Mouse (Mus musculus): ENCODE results near the gene 9430015G10Rik. TPM values are rescaled to one million over a fixed set of nuclear protein-coding genes. Genes with fewer than 3 reads are reported as not detected.

The 9430015G10Rik gene
- 10 to 100 TPM; 28.2 to 49.7 (median 35.9) TPM for total RNA-seq (2022)

GRCm38 (mm10) chr4:156109570-156110331, at the start of gene 9430015G10Rik:
TSS of gene 9430015G10Rik (plus strand) at chr4:156109982.
- peak; percentile 98 for DNase-seq (ENCODE audit: low spot score in 2 of 2)

- no peak for DNase-seq (ENCODE audit: low spot score in 2 of 2)
These were observed 45.8 kb upstream of the 9430015G10Rik start for GRCm38 (mm10) chr4:156063861-156064509.

DNA sequence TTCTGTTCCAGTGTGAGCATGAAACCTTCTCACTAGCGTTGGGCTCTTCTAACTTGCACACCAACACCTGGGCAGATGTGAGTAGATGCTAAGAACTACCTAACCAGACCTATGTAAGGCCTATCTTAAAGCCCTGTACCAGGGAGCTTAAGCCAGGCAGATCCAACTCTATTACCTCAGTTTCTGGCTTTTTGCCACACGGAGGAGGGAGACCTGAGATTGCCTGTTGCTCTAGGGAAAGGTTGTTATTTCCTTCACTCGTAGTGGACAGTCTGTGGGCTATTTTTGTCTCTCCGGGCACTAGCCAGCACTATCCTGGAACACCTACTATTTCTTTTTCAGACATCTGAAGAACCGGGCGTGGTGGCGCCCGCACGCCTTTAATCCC, 45.3 kb upstream of the 9430015G10Rik start:
- DNase-seq (ENCODE audit: low spot score in 2 of 2) = no peak

DNA sequence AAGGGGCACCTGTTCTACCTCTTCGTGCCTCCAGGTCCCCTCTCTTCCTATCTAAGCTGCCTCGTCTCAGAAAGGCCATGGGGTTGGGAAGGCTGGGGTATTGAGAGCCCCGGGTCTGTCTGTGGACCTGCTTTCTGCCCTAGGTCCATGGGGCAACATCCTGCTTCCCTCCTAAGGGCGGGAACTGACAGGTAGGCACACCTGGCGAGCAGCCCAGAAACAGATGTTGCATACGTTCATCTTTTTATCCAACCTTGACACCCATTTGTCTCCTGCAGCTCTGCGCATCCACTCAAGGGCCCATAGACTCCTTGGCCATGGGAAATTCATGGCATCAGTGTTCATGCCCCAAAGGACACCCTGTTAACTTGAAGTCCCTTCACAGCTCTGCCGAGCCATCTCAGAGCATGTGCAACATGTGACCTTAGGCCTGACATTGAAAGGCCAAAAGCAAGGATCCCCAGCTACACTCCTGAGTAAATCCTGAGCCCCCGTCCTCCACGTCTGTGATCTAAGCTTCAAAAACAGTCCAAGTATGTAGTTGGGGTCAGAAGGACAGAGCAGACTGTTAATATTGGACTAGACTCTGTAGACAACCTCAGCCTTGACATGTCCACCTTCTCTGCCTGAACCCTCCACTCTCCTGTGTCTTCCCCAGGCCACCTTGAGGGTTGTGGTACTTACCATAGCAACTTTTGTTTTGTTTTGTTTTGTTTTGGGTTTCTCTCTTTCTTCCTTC, 44.5 kb upstream of the 9430015G10Rik start:
- no peak for DNase-seq (ENCODE audit: low spot score in 2 of 2)

DNA sequence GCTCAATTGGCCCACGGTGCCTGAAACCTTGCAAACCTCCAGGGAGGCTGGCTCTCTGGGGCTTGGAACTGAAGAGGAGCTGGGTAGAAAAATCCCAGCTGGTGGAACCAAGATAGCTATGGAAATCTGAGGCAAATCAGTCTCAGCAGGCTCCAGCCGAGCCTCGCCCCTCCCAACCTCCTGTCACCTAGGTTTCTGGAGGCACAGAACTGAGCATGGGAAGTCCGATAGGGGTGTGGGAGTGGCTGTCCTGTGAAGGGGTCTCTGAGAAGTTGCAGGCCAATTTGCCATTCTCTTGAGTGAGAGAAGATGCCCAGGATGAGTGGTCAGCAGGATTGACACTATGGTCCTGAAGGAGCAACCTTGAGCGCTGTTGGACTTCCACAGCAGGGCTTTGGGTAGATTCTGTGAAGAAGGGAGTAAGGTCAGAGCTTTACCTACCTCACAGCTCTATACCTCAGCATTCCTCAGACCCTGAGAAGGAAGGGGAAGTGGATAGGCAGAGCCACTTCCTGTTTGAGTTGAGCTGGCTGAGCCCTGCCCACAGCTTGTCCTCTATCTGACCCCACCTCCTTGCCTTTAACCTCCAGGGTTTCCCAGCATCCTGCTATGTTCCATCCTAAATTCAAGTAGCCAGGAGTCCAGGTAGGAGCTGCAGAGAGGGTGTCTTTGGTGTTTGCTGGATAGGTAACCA, 42.4 kb upstream of the 9430015G10Rik start:
- no peak for DNase-seq (ENCODE audit: low spot score in 2 of 2)

GRCm38 (mm10) chr4:156069701-156070100, 40.1 kb upstream of the 9430015G10Rik start:
- no peak for DNase-seq (ENCODE audit: low spot score in 2 of 2)

DNA sequence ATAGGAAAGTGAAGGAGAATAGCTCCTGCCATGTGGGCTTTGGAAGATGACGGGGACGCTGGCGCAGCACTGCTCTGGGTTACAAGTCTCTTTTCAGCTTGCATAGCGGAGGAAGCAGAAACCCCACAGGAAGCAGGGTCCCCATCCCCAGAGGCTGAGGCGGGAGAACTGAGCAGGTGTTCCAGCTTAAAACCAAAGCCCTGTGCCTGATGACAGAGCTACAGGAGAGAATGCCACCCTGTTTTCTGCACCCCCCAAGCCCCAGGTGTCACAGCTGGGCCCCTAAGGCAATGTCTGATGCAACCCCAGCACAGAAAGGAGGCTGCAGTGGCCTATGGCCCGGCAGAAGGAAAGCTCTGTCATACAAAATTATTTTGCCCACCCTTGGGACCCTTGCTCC, 39.5 kb upstream of the 9430015G10Rik start:
- no peak for DNase-seq (ENCODE audit: low spot score in 2 of 2)

GRCm38 (mm10) chr4:156070716-156071115, 39.1 kb upstream of the 9430015G10Rik start:
- no peak for DNase-seq (ENCODE audit: low spot score in 2 of 2)

DNA sequence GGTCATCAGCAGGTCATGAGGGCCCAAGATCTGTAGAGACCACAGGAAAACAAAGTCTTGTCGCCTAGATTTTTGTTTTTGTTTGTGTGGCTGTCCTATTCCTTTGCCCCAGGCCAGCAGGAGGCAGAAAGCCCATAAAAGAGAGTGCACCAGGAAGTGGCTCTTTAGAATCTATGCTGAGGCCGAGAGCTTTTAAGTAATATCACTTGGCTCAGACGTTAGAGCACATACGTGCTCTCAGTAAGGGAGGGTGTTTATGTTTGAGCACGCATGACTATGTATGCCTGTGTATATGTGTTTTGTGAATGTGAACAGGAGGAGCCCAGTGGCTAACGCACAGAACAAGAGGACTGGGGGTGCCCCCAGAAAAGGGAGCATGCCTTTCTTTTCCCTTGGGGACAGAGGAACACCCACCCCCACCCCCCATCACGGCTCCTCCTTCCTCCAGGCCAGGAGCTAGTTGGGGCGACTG, 32.8 kb upstream of the 9430015G10Rik start:
- no peak for DNase-seq (ENCODE audit: low spot score in 2 of 2)

- no peak for DNase-seq (ENCODE audit: low spot score in 2 of 2)
These were observed 32.1 kb upstream of the 9430015G10Rik start for GRCm38 (mm10) chr4:156077499-156078301.

DNA sequence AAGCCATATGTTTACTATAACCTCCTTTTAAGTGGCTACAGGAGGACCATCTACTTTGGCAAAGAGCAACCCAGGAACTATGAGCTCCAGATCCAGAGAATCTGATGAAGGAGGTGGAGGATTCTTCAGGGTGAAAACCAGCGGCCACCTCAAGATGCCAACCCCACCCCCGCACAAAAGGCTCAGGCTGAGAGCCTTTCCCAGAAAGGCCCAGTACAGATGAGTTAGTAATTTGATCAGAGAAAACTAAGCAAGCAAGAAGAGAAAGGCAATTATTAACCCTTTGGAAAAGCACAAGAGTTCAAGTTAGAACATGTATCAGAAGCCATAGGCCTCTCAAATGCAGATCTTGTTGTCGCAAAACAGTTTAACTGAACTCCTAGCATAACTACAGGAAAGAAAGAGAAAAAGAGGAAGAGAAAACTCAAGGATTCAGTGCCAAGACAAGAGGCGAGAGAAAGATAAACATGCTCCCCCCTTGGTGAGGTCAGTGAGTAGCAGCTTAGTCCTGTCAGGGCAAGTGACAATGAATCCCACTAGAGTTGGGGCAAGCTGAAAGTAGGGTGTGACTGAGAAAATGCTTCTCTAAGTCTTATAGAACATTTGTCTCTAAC, 27.1 kb upstream of the 9430015G10Rik start:
- DNase-seq (ENCODE audit: low spot score in 2 of 2) = no peak

- no peak for DNase-seq (ENCODE audit: low spot score in 2 of 2)
These were observed 26.4 kb upstream of the 9430015G10Rik start for GRCm38 (mm10) chr4:156083348-156083747.

DNA sequence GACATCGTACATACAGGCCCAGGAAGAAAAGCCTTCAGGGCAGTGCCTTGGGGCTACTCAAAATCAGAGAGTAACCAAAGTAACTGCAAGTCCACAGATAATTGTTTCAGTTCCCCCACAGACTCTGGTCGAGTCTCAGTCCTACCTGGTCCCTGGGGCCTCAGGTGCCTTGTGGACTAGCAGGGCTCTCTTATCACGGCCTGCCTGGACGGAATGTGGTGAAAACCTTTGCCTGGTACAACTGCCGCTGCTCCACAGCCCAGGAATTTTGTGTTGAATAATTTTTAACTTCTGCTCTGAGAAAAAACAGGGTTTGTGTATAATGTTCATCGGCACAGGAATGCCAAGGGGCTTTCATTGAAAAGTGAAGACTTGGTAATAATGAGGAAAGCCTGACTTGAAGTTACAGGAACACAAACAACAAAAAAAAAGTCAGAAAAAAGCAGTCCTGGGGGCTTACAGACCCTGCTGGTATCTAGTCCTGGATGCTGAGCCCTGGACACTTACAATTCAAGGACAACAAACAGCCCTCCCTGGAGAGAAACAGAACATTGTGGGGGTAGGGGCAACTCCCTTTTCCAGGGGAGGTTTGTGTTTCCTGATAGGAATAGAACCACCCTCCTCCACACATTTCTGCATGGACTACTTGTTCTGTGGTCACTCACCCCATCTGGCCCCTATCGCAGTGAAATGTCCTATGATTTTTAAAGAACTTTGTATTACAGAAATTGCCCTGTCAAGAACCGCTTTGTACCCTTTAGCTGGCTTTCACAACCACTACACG, 25.5 kb upstream of the 9430015G10Rik start:
- no peak for DNase-seq (ENCODE audit: low spot score in 2 of 2)

- DNase-seq (ENCODE audit: low spot score in 2 of 2) = no peak
These were observed 24.5 kb upstream of the 9430015G10Rik start for GRCm38 (mm10) chr4:156085256-156085655.

DNA sequence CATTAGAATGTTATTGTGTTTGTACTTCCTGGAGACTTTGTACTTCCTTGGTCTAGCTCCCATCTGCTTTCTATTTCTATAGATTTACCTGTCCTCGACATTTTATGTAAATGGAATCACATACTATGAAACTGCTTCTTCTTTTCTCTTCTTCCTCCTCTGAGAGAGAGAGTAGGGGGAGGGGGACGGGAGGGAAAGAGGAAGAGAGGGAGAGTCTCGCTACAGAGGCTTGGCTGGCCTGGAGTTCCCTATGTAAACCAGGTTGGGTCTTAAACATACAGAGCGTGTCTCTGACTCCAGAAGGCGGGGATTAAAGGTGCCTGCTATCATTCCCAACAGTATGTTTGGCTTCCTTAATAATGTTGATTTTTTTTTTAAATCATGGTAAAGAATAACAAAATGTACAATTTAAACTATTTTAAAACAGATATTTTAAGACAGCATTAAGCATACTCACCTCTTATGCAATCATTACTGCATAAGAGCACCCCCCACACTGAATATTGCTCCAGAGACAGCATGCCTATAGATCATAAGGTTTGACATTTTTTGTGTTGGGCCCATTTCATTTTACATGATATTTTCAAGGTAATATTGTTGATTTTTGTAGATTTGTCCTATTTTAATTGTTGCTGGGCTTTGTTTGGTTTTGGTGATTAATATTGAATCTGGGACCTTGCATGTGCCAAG, 22.2 kb upstream of the 9430015G10Rik start:
- no peak for DNase-seq (ENCODE audit: low spot score in 2 of 2)

GRCm38 (mm10) chr4:156091236-156091635, 18.5 kb upstream of the 9430015G10Rik start:
- no peak for DNase-seq (ENCODE audit: low spot score in 2 of 2)

- no peak for DNase-seq (ENCODE audit: low spot score in 2 of 2)
These were observed 17.0 kb upstream of the 9430015G10Rik start for GRCm38 (mm10) chr4:156092765-156093164.

DNA sequence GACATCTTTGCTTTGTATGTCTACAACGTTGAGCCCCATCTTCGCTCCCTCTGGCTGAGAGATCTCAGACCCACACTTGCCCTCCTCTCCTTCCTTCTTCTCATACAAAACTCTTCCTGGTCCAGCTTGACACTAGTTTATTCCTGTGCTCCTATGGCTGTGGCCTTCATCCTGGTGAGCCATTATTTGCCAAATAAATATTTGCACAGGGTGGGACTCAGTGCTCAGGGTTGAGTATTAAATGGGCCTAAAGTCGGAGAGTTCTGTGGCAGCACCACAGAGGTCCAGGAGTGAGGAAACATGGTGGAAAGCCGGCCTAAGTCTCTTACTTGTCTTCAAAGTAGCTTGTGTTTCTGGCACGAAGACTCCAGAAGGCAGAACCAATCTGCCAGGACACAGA, 16.0 kb upstream of the 9430015G10Rik start:
- DNase-seq (ENCODE audit: low spot score in 2 of 2) = no peak

GRCm38 (mm10) chr4:156096191-156096590, 13.6 kb upstream of the 9430015G10Rik start:
- DNase-seq (ENCODE audit: low spot score in 2 of 2) = no peak

Measured in layer of hippocampus, adult 8-10 months (tissue).